Mouse (Mus musculus) frontal cortex, adult (tissue): ENCODE measurements around the gene Itga3.
A peak's percentile ranks its signal among the peaks of the same experiment; 100 is the strongest.

Experiments
- ATAC-seq: cut with Nextera tagmentation; 2 replicates; pipeline ENCODE4 v1.9.2; 2017; ENCODE audit warnings: mild to moderate bottlenecking, moderate library complexity, mixed read lengths; ENCODE audit not compliant: low TSS enrichment

Gene Itga3

GRCm38 (mm10) chr11:95071266-95071665 lies 5.3 kb downstream of the Itga3 start:
- no peak for ATAC-seq

- no peak for ATAC-seq
Measured at GRCm38 (mm10) chr11:95070140-95071107, 6.2 kb downstream of the Itga3 start.

- ATAC-seq: no peak
Measured at GRCm38 (mm10) chr11:95069226-95069957, 7.2 kb downstream of the Itga3 start.

GRCm38 (mm10) chr11:95056768-95057501 lies 19.7 kb downstream of the Itga3 start:
- ATAC-seq: no peak

- no peak for ATAC-seq
Measured at GRCm38 (mm10) chr11:95053062-95053461, 23.5 kb downstream of the Itga3 start.

- ATAC-seq: peak; percentile 67; the same call in 1 of the 2 replicates
Measured at GRCm38 (mm10) chr11:95046980-95047680, 29.5 kb downstream of the Itga3 start.

- no peak for ATAC-seq
Measured at GRCm38 (mm10) chr11:95044185-95044870, 32.3 kb downstream of the Itga3 start.

- ATAC-seq: no peak
Measured at GRCm38 (mm10) chr11:95043608-95044007, 33.0 kb downstream of the Itga3 start.

- ATAC-seq: no peak
Measured at GRCm38 (mm10) chr11:95043060-95043459, 33.5 kb downstream of the Itga3 start.

- ATAC-seq: peak; percentile 66
Measured at GRCm38 (mm10) chr11:95042096-95042495, 34.5 kb downstream of the Itga3 start.

GRCm38 (mm10) chr11:95041139-95041609 lies 35.4 kb downstream of the Itga3 start, which contains the start of gene Pdk2:
Pdk2 (minus strand) TSS chr11:95041354.
- ATAC-seq: peak; percentile 88

- ATAC-seq: peak; percentile 10; the same call in 1 of the 2 replicates
Measured at GRCm38 (mm10) chr11:95040491-95041138, 36.0 kb downstream of the Itga3 start.

GRCm38 (mm10) chr11:95039766-95040165 lies 36.8 kb downstream of the Itga3 start:
- ATAC-seq: no peak

- ATAC-seq: no peak
Measured at GRCm38 (mm10) chr11:95038818-95039655, 37.6 kb downstream of the Itga3 start.

- no peak for ATAC-seq
Measured at GRCm38 (mm10) chr11:95038156-95038817, 38.3 kb downstream of the Itga3 start.

- no peak for ATAC-seq
Measured at GRCm38 (mm10) chr11:95037306-95037705, 39.3 kb downstream of the Itga3 start.

GRCm38 (mm10) chr11:95036521-95036920 lies 40.1 kb downstream of the Itga3 start:
- ATAC-seq: no peak

GRCm38 (mm10) chr11:95034902-95035301 lies 41.7 kb downstream of the Itga3 start:
- peak; percentile 68 for ATAC-seq
